Mouse (Mus musculus): ENCODE data around the gene Mrps7.

- TF ChIP-seq CTCF (IDR thresholded peaks at IDR 0.05; ENCODE audit: control insufficient read depth, insufficient read depth, low read length) (no peak), POLR2A (IDR thresholded peaks at IDR 0.05; ENCODE audit: borderline replicate concordance, control insufficient read depth, low read depth, low read length) (no peak)
Measured at GRCm38 (mm10) chr11:115639540-115639939, 35.8 kb downstream of the Mrps7 start.

All from bone marrow, adult 2 months (tissue).